Mouse (Mus musculus) naive thymus-derived CD4-positive, alpha-beta T cell, adult 2 months (primary cell): ENCODE measurements around the gene Foxn4.

Source experiments
- DNase-seq: peaks from one replicate; pipeline ENCODE4 v3.0.0-alpha.2; 2011; ENCODE audit warnings: low read depth

Foxn4 gene

GRCm38 (mm10) chr5:114279382-114280143, 6.0 kb upstream of the Foxn4 start:
- no peak for DNase-seq

GRCm38 (mm10) chr5:114275991-114276390, 2.4 kb upstream of the Foxn4 start:
- DNase-seq = no peak

GRCm38 (mm10) chr5:114275339-114275738, 1.7 kb upstream of the Foxn4 start:
- no peak for DNase-seq

GRCm38 (mm10) chr5:114269984-114270383, 3.6 kb downstream of the Foxn4 start:
- no peak for DNase-seq

GRCm38 (mm10) chr5:114269499-114269898, 4.1 kb downstream of the Foxn4 start:
- no peak for DNase-seq

- DNase-seq = no peak
Measured at GRCm38 (mm10) chr5:114268646-114269045, 5.0 kb downstream of the Foxn4 start.

- no peak for DNase-seq
Measured at GRCm38 (mm10) chr5:114264791-114265190, 8.8 kb downstream of the Foxn4 start.

GRCm38 (mm10) chr5:114264030-114264459, 9.6 kb downstream of the Foxn4 start:
- DNase-seq = no peak

- DNase-seq = no peak
Measured at GRCm38 (mm10) chr5:114261494-114261893, 12.1 kb downstream of the Foxn4 start.

- DNase-seq = no peak
Measured at GRCm38 (mm10) chr5:114259495-114259894, 14.1 kb downstream of the Foxn4 start.

GRCm38 (mm10) chr5:114248174-114248589, 25.4 kb downstream of the Foxn4 start:
- DNase-seq = peak; percentile 68

- no peak for DNase-seq
Measured at GRCm38 (mm10) chr5:114246465-114246864, 27.1 kb downstream of the Foxn4 start.

- DNase-seq = no peak
Measured at GRCm38 (mm10) chr5:114239737-114240136, 33.9 kb downstream of the Foxn4 start.

GRCm38 (mm10) chr5:114238924-114239323, 34.7 kb downstream of the Foxn4 start:
- no peak for DNase-seq

GRCm38 (mm10) chr5:114228901-114229300, 44.7 kb downstream of the Foxn4 start:
- DNase-seq = no peak

GRCm38 (mm10) chr5:114226051-114226450, 47.6 kb downstream of the Foxn4 start:
- no peak for DNase-seq

- no peak for DNase-seq
Measured at GRCm38 (mm10) chr5:114218771-114219170, 54.8 kb downstream of the Foxn4 start.

GRCm38 (mm10) chr5:114213183-114213582, 60.4 kb downstream of the Foxn4 start:
- peak; percentile 69 for DNase-seq

GRCm38 (mm10) chr5:114206158-114206557, 67.4 kb downstream of the Foxn4 start:
- no peak for DNase-seq
